Mouse (Mus musculus) liver, embryonic 14 days (tissue): Measurements from ENCODE around the gene Foxb2. TPM values are rescaled to one million over a fixed set of nuclear protein-coding genes. Genes with fewer than 3 reads are reported as not detected.

ENCODE experiments used
- polyA plus RNA-seq: library from polyadenylated mRNA; depleted of rRNA; stranded (reverse); fragments of >200 nt; gene quantifications from 2 replicates; pipeline ENCODE4 v1.2.3, GENCODE M21; 2012; rRNA removed

Foxb2 gene
- not detected in 2 replicates for polyA plus RNA-seq

GRCm38 (mm10) chr19:16873221-16873861, at the start of gene Foxb2:
TSS of gene Foxb2 (minus strand) at chr19:16873805.

Other genes with a start within 250 kb of the Foxb2 start
- gene Vps13a, start 92.9 kb downstream of the Foxb2 start, polyA plus RNA-seq: 7.0 and 8.1 TPM in 2 replicates
- 0.19 and 0.31 TPM in 2 replicates for gene Prune2, start 82.3 kb upstream of the Foxb2 start, polyA plus RNA-seq